Mouse (Mus musculus) megakaryocyte, embryonic 14.5 days (primary cell): ENCODE data around the gene BC004004.

Experiments
- FLI1 ChIP-seq: IDR thresholded peaks from 2 replicates; pipeline ENCODE4 v1.6.1; 2012; ENCODE audit warnings: low read length, inconsistent platforms, mixed read lengths
- GATA1 ChIP-seq: IDR thresholded peaks from 3 replicates; pipeline ENCODE4 v1.6.1; 2012; ENCODE audit warnings: mixed read lengths, low read length, inconsistent platforms, borderline replicate concordance

- no peak for TF ChIP-seq GATA1
- no peak for TF ChIP-seq FLI1
These were observed 61.6 kb downstream of the BC004004 start for GRCm38 (mm10) chr17:29330221-29330620.
